Mouse (Mus musculus): ENCODE data around the gene Tmem202. TPM values are rescaled to one million over a fixed set of nuclear protein-coding genes. Genes with fewer than 3 reads are reported as not detected.

The Tmem202 gene
- 1 to 10 TPM; 2.7 to 3.6 TPM for total RNA-seq (2021)

GRCm38 (mm10) chr9:59539441-59540137 lies at the start of gene Tmem202, which contains the start of gene Hexa:
Gene Tmem202, minus strand, starts transcription at chr9:59539847.
Gene Hexa, plus strand, starts transcription at chr9:59539540.
- intact Hi-C loops (cut with DNase I) = no loop called here

GRCm38 (mm10) chr9:59588710-59589671 lies 49.3 kb upstream of the Tmem202 start:
- DNase-seq (ENCODE audit: extremely low spot score in 1 of 2, low spot score in 2 of 2) = peak; percentile 72 to 89
- intact Hi-C loops (cut with DNase I) = no loop called here

More at GRCm38 (mm10) chr9:59539441-59540137, at the start of gene Tmem202, which contains the start of gene Hexa:
- peak; percentile 79 to 90 for DNase-seq (ENCODE audit: extremely low spot score in 1 of 2, low spot score in 2 of 2)

GRCm38 (mm10) chr9:59588252-59588651 lies 48.6 kb upstream of the Tmem202 start:
- DNase-seq (ENCODE audit: extremely low spot score in 1 of 2, low spot score in 2 of 2) = peak in 1 of 2 experiments; percentile 41
- intact Hi-C loops (cut with DNase I) = no loop called here

- peak; percentile 84 to 85 for DNase-seq (ENCODE audit: extremely low spot score in 1 of 2, low spot score in 2 of 2)
- intact Hi-C loops (cut with DNase I) = no loop called here
These were observed 45.2 kb upstream of the Tmem202 start for GRCm38 (mm10) chr9:59584871-59585308.

GRCm38 (mm10) chr9:59578505-59578867 lies 38.8 kb upstream of the Tmem202 start:
- intact Hi-C loops (cut with DNase I) = no loop called here
- no peak for DNase-seq (ENCODE audit: extremely low spot score in 1 of 2, low spot score in 2 of 2)

GRCm38 (mm10) chr9:59577844-59578504 lies 38.3 kb upstream of the Tmem202 start, which contains the start of gene Celf6:
Gene Celf6, plus strand, starts transcription at chr9:59577917.
- intact Hi-C loops (cut with DNase I) = no loop called here
- peak; percentile 93 to 94 for DNase-seq (ENCODE audit: extremely low spot score in 1 of 2, low spot score in 2 of 2)

GRCm38 (mm10) chr9:59577401-59577800 lies 37.8 kb upstream of the Tmem202 start:
- intact Hi-C loops (cut with DNase I) = no loop called here
- no peak for DNase-seq (ENCODE audit: extremely low spot score in 1 of 2, low spot score in 2 of 2)

- DNase-seq (ENCODE audit: extremely low spot score in 1 of 2, low spot score in 2 of 2) = no peak
- intact Hi-C loops (cut with DNase I) = no loop called here
These were observed 32.2 kb upstream of the Tmem202 start for GRCm38 (mm10) chr9:59571852-59572251.

GRCm38 (mm10) chr9:59567111-59567510 lies 27.5 kb upstream of the Tmem202 start:
- peak; percentile 50 to 69 for DNase-seq (ENCODE audit: extremely low spot score in 1 of 2, low spot score in 2 of 2)
- intact Hi-C loops (cut with DNase I) = loop anchor here (10.0 kb wide), 1 partner anchor 222 kb away; no protein-coding TSS in a partner anchor

GRCm38 (mm10) chr9:59565600-59565999 lies 26.0 kb upstream of the Tmem202 start:
- intact Hi-C loops (cut with DNase I) = loop anchor here (10.0 kb wide), 1 partner anchor 221 kb away; no protein-coding TSS in a partner anchor
- DNase-seq (ENCODE audit: extremely low spot score in 1 of 2, low spot score in 2 of 2) = peak; percentile 56 to 84

- DNase-seq (ENCODE audit: extremely low spot score in 1 of 2, low spot score in 2 of 2) = no peak
- intact Hi-C loops (cut with DNase I) = no loop called here
These were observed 14.1 kb upstream of the Tmem202 start for GRCm38 (mm10) chr9:59553719-59554118.

GRCm38 (mm10) chr9:59552610-59553009 lies 13.0 kb upstream of the Tmem202 start:
- DNase-seq (ENCODE audit: extremely low spot score in 1 of 2, low spot score in 2 of 2) = no peak
- intact Hi-C loops (cut with DNase I) = no loop called here

GRCm38 (mm10) chr9:59551620-59552031 lies 12.0 kb upstream of the Tmem202 start:
- DNase-seq (ENCODE audit: extremely low spot score in 1 of 2, low spot score in 2 of 2) = peak in 1 of 2 experiments; percentile 43
- intact Hi-C loops (cut with DNase I) = no loop called here

- DNase-seq (ENCODE audit: extremely low spot score in 1 of 2, low spot score in 2 of 2) = no peak
- intact Hi-C loops (cut with DNase I) = no loop called here
These were observed 11.4 kb upstream of the Tmem202 start for GRCm38 (mm10) chr9:59551017-59551416.

GRCm38 (mm10) chr9:59550077-59550476 lies 10.4 kb upstream of the Tmem202 start:
- DNase-seq (ENCODE audit: extremely low spot score in 1 of 2, low spot score in 2 of 2) = no peak
- intact Hi-C loops (cut with DNase I) = no loop called here

GRCm38 (mm10) chr9:59548961-59549487 lies 9.4 kb upstream of the Tmem202 start:
- intact Hi-C loops (cut with DNase I) = no loop called here
- DNase-seq (ENCODE audit: extremely low spot score in 1 of 2, low spot score in 2 of 2) = no peak

- DNase-seq (ENCODE audit: extremely low spot score in 1 of 2, low spot score in 2 of 2) = no peak
- intact Hi-C loops (cut with DNase I) = no loop called here
These were observed 8.2 kb upstream of the Tmem202 start for GRCm38 (mm10) chr9:59547869-59548268.

- intact Hi-C loops (cut with DNase I) = no loop called here
- DNase-seq (ENCODE audit: extremely low spot score in 1 of 2, low spot score in 2 of 2) = no peak
These were observed 5.1 kb upstream of the Tmem202 start for GRCm38 (mm10) chr9:59544739-59545138.
